Mouse (Mus musculus) CH12.LX (cell line): ENCODE results near the gene Chodl. TPM values are rescaled to one million over a fixed set of nuclear protein-coding genes. Genes with fewer than 3 reads are reported as not detected.

ENCODE experiments used
- DNase-seq: peaks from one replicate; pipeline ENCODE4 v3.0.0-alpha.2; 2013; ENCODE audit errors: extremely low read depth
- H3K27ac ChIP-seq: 2 replicates; pipeline ENCODE4 v1.5.1; 2012; ENCODE audit warnings: low read depth, mild to moderate bottlenecking, control low read depth, moderate library complexity; ENCODE audit not compliant: insufficient read depth
- H3K27me3 ChIP-seq: replicated peaks from 2 replicates; pipeline ENCODE3; 2012; ENCODE audit warnings: inconsistent platforms
- H3K36me3 ChIP-seq, 2 experiments: replicated peaks in 1 of 2; 2 replicates each; pipeline versions ENCODE3 to v1.6.1; 2012; ENCODE audit warnings: inconsistent platforms in 1 of 2, low read length in 1 of 2, mild to moderate bottlenecking in 1 of 2, mixed read lengths in 1 of 2, moderate library complexity in 1 of 2; ENCODE audit not compliant: control insufficient read depth in 1 of 2, insufficient read depth in 1 of 2
- H3K4me1 ChIP-seq, 2 experiments: 2 replicates each; pipeline ENCODE4 v1.6.1; 2012; ENCODE audit warnings: inconsistent platforms in 1 of 2, moderate library complexity in 1 of 2; ENCODE audit not compliant: insufficient read depth in 2 of 2, control insufficient read depth in 1 of 2
- H3K4me2 ChIP-seq: 2 replicates; pipeline ENCODE4 v1.6.1; 2012; ENCODE audit warnings: low read depth, mild to moderate bottlenecking, control low read depth; ENCODE audit not compliant: poor library complexity, insufficient read depth, severe bottlenecking
- H3K4me3 ChIP-seq, 3 experiments: fragments of 150-350 bp in 1 of 3; sonication (generic) in 1 of 3; replicated peaks in 1 of 3; 2 replicates each; pipeline versions ENCODE3 to v1.5.1; 2011 to 2012; ENCODE audit warnings: low read depth in 2 of 3, low read length in 2 of 3, mild to moderate bottlenecking in 2 of 3, moderate library complexity in 2 of 3, control low read depth in 1 of 3, improper control_type of control experiment in 1 of 3, inconsistent platforms in 1 of 3, mixed read lengths in 1 of 3; ENCODE audit not compliant: poor library complexity in 1 of 3
- H3K79me2 ChIP-seq: replicated peaks from 2 replicates; pipeline ENCODE4 v1.6.1; 2012; ENCODE audit warnings: mild to moderate bottlenecking, moderate library complexity; ENCODE audit not compliant: control insufficient read depth, poor library complexity, insufficient read depth, severe bottlenecking; ENCODE audit errors: extremely low read depth
- H3K9ac ChIP-seq: 2 replicates; pipeline ENCODE4 v1.6.1; 2012; ENCODE audit warnings: low read depth, mild to moderate bottlenecking, control low read depth, moderate library complexity; ENCODE audit not compliant: insufficient read depth
- H3K9me3 ChIP-seq: replicated peaks from 2 replicates; pipeline ENCODE3; 2012; ENCODE audit warnings: low read length, inconsistent platforms, mixed read lengths
- CTCF ChIP-seq, 2 experiments: IDR thresholded peaks in 1 of 2; conservative IDR thresholded peaks in 1 of 2; 2 replicates each; pipeline ENCODE4 v1.5.1; 2011 to 2012; ENCODE audit warnings: low read depth in 2 of 2, low read length in 2 of 2, improper control_type of control experiment in 1 of 2, inconsistent platforms in 1 of 2, mild to moderate bottlenecking in 1 of 2, moderate library complexity in 1 of 2
- E2F4 ChIP-seq: IDR thresholded peaks from 2 replicates; pipeline ENCODE4 v1.6.1; 2011; ENCODE audit warnings: low read depth, low read length, improper control_type of control experiment; ENCODE audit not compliant: insufficient replicate concordance
- JUND ChIP-seq: conservative IDR thresholded peaks from 2 replicates; pipeline ENCODE4 v1.6.1; 2011; ENCODE audit warnings: low read depth, low read length, improper control_type of control experiment
- MAZ ChIP-seq: IDR thresholded peaks from 2 replicates; pipeline ENCODE4 v1.6.1; 2012; ENCODE audit warnings: low read depth, mild to moderate bottlenecking, inconsistent platforms, low read length, improper control_type of control experiment, moderate library complexity
- NRF1 ChIP-seq: IDR thresholded peaks from 2 replicates; pipeline ENCODE4 v1.6.1; 2014; ENCODE audit warnings: low read depth, mild to moderate bottlenecking, inconsistent platforms, low read length, improper control_type of control experiment, moderate library complexity
- ZC3H11A ChIP-seq: IDR thresholded peaks from 2 replicates; pipeline ENCODE4 v1.6.1; 2012; ENCODE audit warnings: low read depth, mild to moderate bottlenecking, inconsistent platforms, low read length, improper control_type of control experiment
- dilution Hi-C: fragments of 300-500 bp; cut with MboI; formaldehyde crosslinking; loops from 2 replicates; pipeline ENCODE4 v1.14.3; 2020; ENCODE audit warnings: low sequenced_read_pairs; ENCODE audit not compliant: extremely low pct_unique_long_range_greater_than_20kb, extremely low pct_ligation_motif_present
- in situ Hi-C: fragments of 300-500 bp; cut with MboI; formaldehyde crosslinking; loops from 3 replicates; pipeline ENCODE4 v1.14.3; 2019; ENCODE audit warnings: low sequenced_read_pairs, low pct_ligation_motif_present, low pct_unique_long_range_greater_than_20kb, mixed read lengths
- polyA plus RNA-seq: library from polyadenylated mRNA; unstranded; fragments of >175 nt; gene quantifications from 2 replicates; pipeline ENCODE4 v1.2.1, GENCODE M21; 2012; ENCODE audit warnings: low read depth; ENCODE audit not compliant: insufficient read length
- total RNA-seq, 2 experiments: library from RNA; depleted of rRNA; stranded (reverse); fragments of 300-350 nt in 1 of 2; fragments of >200 nt in 1 of 2; gene quantifications; 2 replicates each; pipeline ENCODE4 v1.2.3; 2012 to 2014

Chodl gene
- total and polyA plus RNA-seq, 3 experiments: not detected

DNA sequence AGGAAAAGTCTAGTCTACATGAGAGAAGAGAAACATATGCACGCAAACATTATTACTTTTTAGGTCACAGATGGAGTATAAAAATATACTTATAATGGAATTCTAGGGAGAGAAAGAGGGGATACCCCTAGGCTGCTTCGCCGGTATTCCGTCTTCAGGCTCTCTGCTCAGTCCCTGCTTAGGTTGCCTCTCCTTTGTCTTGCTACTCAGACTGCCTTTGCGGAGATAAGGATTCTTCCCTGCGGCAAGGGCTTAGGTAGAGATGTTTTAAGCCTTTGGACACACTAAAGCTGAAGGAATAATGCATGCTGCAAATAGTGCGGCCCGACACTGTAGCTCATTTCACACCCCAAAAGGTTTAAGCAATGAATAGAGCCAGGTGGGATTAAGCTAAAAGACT is 45.6 kb downstream of the Chodl start:
- H3K4me2 ChIP-seq: no peak overlapping the region
- no peaks in the 10 kb centered on the region for H3K4me1 ChIP-seq
- in situ Hi-C loops: no loop called here
- TF ChIP-seq ZC3H11A (no peak), E2F4 (no peak), CTCF (conservative IDR thresholded peaks at IDR 0.05 in 1 of 2, IDR thresholded peaks at IDR 0.05 in 1 of 2; ENCODE audit: low read depth in 2 of 2, low read length in 2 of 2) (no peak), NRF1 (no peak), MAZ (no peak), JUND (no peak)
- H3K4me3 ChIP-seq: no peak overlapping the region
- no peak for DNase-seq
- no peaks in the 10 kb centered on the region for H3K79me2 ChIP-seq
- no peak overlapping the region for H3K27ac ChIP-seq
- peaks cover 20% of the 10 kb centered on the region for H3K9me3 ChIP-seq
- dilution Hi-C loops: no loop called here
- H3K36me3 ChIP-seq: no peaks in the 10 kb centered on the region
- H3K9ac ChIP-seq: no peak overlapping the region
- no peaks in the 10 kb centered on the region for H3K27me3 ChIP-seq

Other genes starting within 250 kb of the Chodl start
- not detected in 2 replicates for gene Tmprss15, start 160.1 kb downstream of the Chodl start, total RNA-seq (2012; rRNA removed)
- gene Tmprss15, start 160.1 kb downstream of the Chodl start, total RNA-seq (2014; rRNA removed): not detected in 2 replicates
- not detected in 2 replicates for gene Tmprss15, start 160.1 kb downstream of the Chodl start, polyA plus RNA-seq